Mouse (Mus musculus): Measurements from ENCODE around the gene Esrp2. TPM values are rescaled to one million over a fixed set of nuclear protein-coding genes. Genes with fewer than 3 reads are reported as not detected.

Esrp2 gene
- polyA plus RNA-seq, 1 experiment from 2014 or later = 0.09 TPM

- Histone ChIP-seq H3K4me1 (replicated peaks) (peaks cover 8% of the 10 kb centered on the region), H3K27ac (no peak overlapping the region), H3K4me2 (replicated peaks) (no peak overlapping the region), H3K4me3 (replicated peaks) (no peak overlapping the region), H3K9ac (replicated peaks) (no peak overlapping the region), H3K9me3 (no peaks in the 10 kb centered on the region), H3K27me3 (no peaks in the 10 kb centered on the region), H3K36me3 (peaks cover 58% of the 10 kb centered on the region)
- ATAC-seq = no peak
- 93% methylated on average over 9 of the region's 9 CpGs for WGBS
Observed at GRCm38 (mm10) chr8:106163251-106163650, 26.5 kb upstream of the Esrp2 start.

- Histone ChIP-seq H3K9ac (replicated peaks) (no peak overlapping the region), H3K27me3 (no peaks in the 10 kb centered on the region), H3K27ac (no peak overlapping the region), H3K4me2 (replicated peaks) (no peak overlapping the region), H3K36me3 (peaks cover 76% of the 10 kb centered on the region), H3K9me3 (no peaks in the 10 kb centered on the region), H3K4me3 (replicated peaks) (no peak overlapping the region), H3K4me1 (replicated peaks) (no peaks in the 10 kb centered on the region)
- ATAC-seq = no peak
- WGBS = 90% methylated on average over 6 of the region's 6 CpGs
Observed at GRCm38 (mm10) chr8:106159876-106160275, 23.1 kb upstream of the Esrp2 start.

GRCm38 (mm10) chr8:106158381-106158780 is 21.6 kb upstream of the Esrp2 start:
- 91% methylated on average over 10 of the region's 10 CpGs for WGBS
- peaks cover 69% of the 10 kb centered on the region for H3K36me3 ChIP-seq
- no peak for ATAC-seq

GRCm38 (mm10) chr8:106157419-106157818 is 20.6 kb upstream of the Esrp2 start:
- Histone ChIP-seq H3K27me3 (no peaks in the 10 kb centered on the region), H3K27ac (no peak overlapping the region), H3K4me1 (replicated peaks) (no peaks in the 10 kb centered on the region), H3K9me3 (no peaks in the 10 kb centered on the region), H3K36me3 (peaks cover 59% of the 10 kb centered on the region), H3K4me3 (replicated peaks) (no peak overlapping the region), H3K4me2 (replicated peaks) (no peak overlapping the region), H3K9ac (replicated peaks) (no peak overlapping the region)
- WGBS = 97% methylated on average over 1 of the region's 1 CpGs
- ATAC-seq = no peak

More at GRCm38 (mm10) chr8:106158381-106158780, 21.6 kb upstream of the Esrp2 start:
- Histone ChIP-seq H3K4me2 (replicated peaks) (no peak overlapping the region), H3K9me3 (no peaks in the 10 kb centered on the region), H3K4me1 (replicated peaks) (no peaks in the 10 kb centered on the region), H3K27me3 (no peaks in the 10 kb centered on the region), H3K4me3 (replicated peaks) (no peak overlapping the region), H3K27ac (no peak overlapping the region), H3K9ac (replicated peaks) (no peak overlapping the region)

- H3K27ac ChIP-seq = no peak overlapping the region
- H3K4me1 ChIP-seq (replicated peaks) = peaks cover 19% of the 10 kb centered on the region
- H3K4me3 ChIP-seq (replicated peaks) = no peak overlapping the region
- H3K4me2 ChIP-seq (replicated peaks) = no peak overlapping the region
- H3K9me3 ChIP-seq = no peaks in the 10 kb centered on the region
- peaks cover 24% of the 10 kb centered on the region for H3K36me3 ChIP-seq
- no peak overlapping the region for H3K9ac ChIP-seq (replicated peaks)
- no peak for ATAC-seq
- no peaks in the 10 kb centered on the region for H3K27me3 ChIP-seq
- 89% methylated on average over 4 of the region's 4 CpGs for WGBS
Observed at GRCm38 (mm10) chr8:106152876-106153275, 16.1 kb upstream of the Esrp2 start.

- Histone ChIP-seq H3K27ac (no peak overlapping the region), H3K4me1 (replicated peaks) (peaks cover 19% of the 10 kb centered on the region), H3K9me3 (no peaks in the 10 kb centered on the region), H3K4me2 (replicated peaks) (peak overlapping the region; percentile 66), H3K27me3 (no peaks in the 10 kb centered on the region), H3K36me3 (peaks cover 10% of the 10 kb centered on the region), H3K4me3 (replicated peaks) (peak overlapping the region; percentile 63), H3K9ac (replicated peaks) (peak overlapping the region; percentile 73)
- no peak for ATAC-seq
- WGBS = 87% methylated on average over 9 of the region's 9 CpGs
Observed at GRCm38 (mm10) chr8:106151041-106151440, 14.3 kb upstream of the Esrp2 start.

- peak overlapping the region; percentile 19; the same call in 1 of the 2 replicates for H3K27ac ChIP-seq
- H3K9ac ChIP-seq (replicated peaks) = peak overlapping the region; percentile 73
- peaks cover 19% of the 10 kb centered on the region for H3K4me1 ChIP-seq (replicated peaks)
- peaks cover 8% of the 10 kb centered on the region for H3K36me3 ChIP-seq
- no peaks in the 10 kb centered on the region for H3K9me3 ChIP-seq
- ATAC-seq = no peak
- peak overlapping the region; percentile 63 for H3K4me3 ChIP-seq (replicated peaks)
- peak overlapping the region; percentile 66 for H3K4me2 ChIP-seq (replicated peaks)
- WGBS = 21% methylated on average over 8 of the region's 8 CpGs
- H3K27me3 ChIP-seq = no peaks in the 10 kb centered on the region
Observed at GRCm38 (mm10) chr8:106150653-106151000, 13.9 kb upstream of the Esrp2 start.

GRCm38 (mm10) chr8:106149801-106150652 is 13.3 kb upstream of the Esrp2 start, which contains the start of gene Pla2g15:
Pla2g15 (plus strand) TSS chr8:106150399.
- 3% methylated on average over 38 of the region's 38 CpGs for WGBS
- peak within 1 kb of the TSS; percentile 19; the same call in 1 of the 2 replicates for H3K27ac ChIP-seq
- peak; percentile 99 for ATAC-seq
- H3K9ac ChIP-seq (replicated peaks) = peak within 1 kb of the TSS; percentile 73
- peaks cover 19% of the 10 kb centered on the region for H3K4me1 ChIP-seq (replicated peaks)
- H3K9me3 ChIP-seq = no peaks in the 10 kb centered on the region
- H3K36me3 ChIP-seq = peaks cover 7% of the 10 kb centered on the region
- H3K27me3 ChIP-seq = no peaks in the 10 kb centered on the region
- H3K4me3 ChIP-seq (replicated peaks) = peak within 1 kb of the TSS; percentile 63
- H3K4me2 ChIP-seq (replicated peaks) = peak within 1 kb of the TSS; percentile 66

GRCm38 (mm10) chr8:106149025-106149424 is 12.3 kb upstream of the Esrp2 start:
- H3K9ac ChIP-seq (replicated peaks) = no peak overlapping the region
- no peaks in the 10 kb centered on the region for H3K9me3 ChIP-seq
- no peak overlapping the region for H3K27ac ChIP-seq
- no peaks in the 10 kb centered on the region for H3K27me3 ChIP-seq
- no peaks in the 10 kb centered on the region; the same call in 1 of the 2 replicates for H3K36me3 ChIP-seq
- no peak overlapping the region for H3K4me3 ChIP-seq (replicated peaks)
- H3K4me2 ChIP-seq (replicated peaks) = no peak overlapping the region
- 87% methylated on average over 6 of the region's 6 CpGs for WGBS
- H3K4me1 ChIP-seq (replicated peaks) = peaks cover 19% of the 10 kb centered on the region
- ATAC-seq = no peak

GRCm38 (mm10) chr8:106147868-106148565 is 11.2 kb upstream of the Esrp2 start:
- Histone ChIP-seq H3K4me2 (replicated peaks) (no peak overlapping the region), H3K36me3 (no peaks in the 10 kb centered on the region; the same call in 1 of the 2 replicates), H3K9ac (replicated peaks) (no peak overlapping the region), H3K27me3 (no peaks in the 10 kb centered on the region), H3K4me1 (replicated peaks) (peaks cover 19% of the 10 kb centered on the region), H3K27ac (no peak overlapping the region), H3K9me3 (no peaks in the 10 kb centered on the region), H3K4me3 (replicated peaks) (no peak overlapping the region)
- 86% methylated on average over 6 of the region's 6 CpGs for WGBS
- no peak for ATAC-seq

- H3K4me2 ChIP-seq (replicated peaks) = no peak overlapping the region
- H3K4me3 ChIP-seq (replicated peaks) = no peak overlapping the region
- peaks cover 8% of the 10 kb centered on the region for H3K4me1 ChIP-seq (replicated peaks)
- 94% methylated on average over 4 of the region's 4 CpGs for WGBS
- no peaks in the 10 kb centered on the region for H3K9me3 ChIP-seq
- ATAC-seq = no peak
- no peaks in the 10 kb centered on the region for H3K36me3 ChIP-seq
- no peak overlapping the region for H3K27ac ChIP-seq
- no peaks in the 10 kb centered on the region for H3K27me3 ChIP-seq
- no peak overlapping the region for H3K9ac ChIP-seq (replicated peaks)
Observed at GRCm38 (mm10) chr8:106146014-106146413, 9.2 kb upstream of the Esrp2 start.

GRCm38 (mm10) chr8:106145331-106145730 is 8.6 kb upstream of the Esrp2 start:
- Histone ChIP-seq H3K27me3 (peaks cover 2% of the 10 kb centered on the region), H3K9me3 (no peaks in the 10 kb centered on the region), H3K4me2 (replicated peaks) (no peak overlapping the region), H3K4me3 (replicated peaks) (no peak overlapping the region), H3K36me3 (no peaks in the 10 kb centered on the region), H3K4me1 (replicated peaks) (0 out of 2 replicates have a peak, but pooled peaks cover 3% of the 10 kb centered on the region), H3K27ac (no peak overlapping the region), H3K9ac (replicated peaks) (no peak overlapping the region)
- WGBS = 98% methylated on average over 2 of the region's 2 CpGs
- ATAC-seq = no peak
